Mouse (Mus musculus): ENCODE results near the gene Gm48551.

Gm48551 gene

DNA sequence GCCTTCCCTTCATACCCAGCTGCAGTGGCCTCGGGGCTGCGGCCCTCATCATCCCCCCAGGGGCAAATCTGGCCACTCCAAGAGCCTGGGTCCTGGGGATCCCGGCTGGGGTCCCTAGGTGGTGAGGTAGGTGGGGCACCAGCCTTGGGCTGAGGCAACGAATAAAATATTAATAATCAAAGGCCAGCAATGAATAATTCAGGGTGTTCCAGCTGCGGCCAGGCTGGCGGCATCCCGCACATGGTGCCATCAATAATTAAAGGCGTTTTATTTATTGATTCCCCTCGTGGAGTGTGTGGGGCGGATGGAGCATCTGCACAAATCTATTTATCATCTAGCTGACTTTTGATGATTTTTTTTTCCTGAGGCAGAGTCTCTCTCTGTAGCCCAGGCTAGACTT, 19.2 kb downstream of the Gm48551 start:
- DNase-seq (ENCODE audit: low read depth, low spot score), result no peak

DNA sequence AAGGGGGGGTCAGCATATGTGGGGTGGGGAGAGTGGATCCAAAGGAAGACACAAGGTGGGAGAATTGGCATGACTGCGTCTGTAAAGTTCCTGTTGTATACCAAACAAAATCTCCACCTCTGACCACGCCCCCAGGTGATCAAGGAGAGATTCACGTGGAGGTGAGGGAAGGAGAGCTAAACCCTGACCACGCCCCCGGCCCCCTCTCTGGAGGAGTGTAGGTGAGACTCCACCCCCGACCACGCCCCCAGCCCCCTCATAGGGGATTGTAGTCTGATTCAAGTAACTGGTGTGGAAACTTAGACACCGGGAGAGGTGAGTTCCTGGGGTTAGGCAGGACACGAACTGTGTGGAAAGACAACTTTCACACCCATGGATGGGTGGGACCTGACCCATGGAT, 19.8 kb downstream of the Gm48551 start:
- DNase-seq (ENCODE audit: low read depth, low spot score), result no peak

- DNase-seq (ENCODE audit: low read depth, low spot score), result no peak
Observed at GRCm38 (mm10) chr10:81404720-81405119, 20.5 kb downstream of the Gm48551 start.

DNA sequence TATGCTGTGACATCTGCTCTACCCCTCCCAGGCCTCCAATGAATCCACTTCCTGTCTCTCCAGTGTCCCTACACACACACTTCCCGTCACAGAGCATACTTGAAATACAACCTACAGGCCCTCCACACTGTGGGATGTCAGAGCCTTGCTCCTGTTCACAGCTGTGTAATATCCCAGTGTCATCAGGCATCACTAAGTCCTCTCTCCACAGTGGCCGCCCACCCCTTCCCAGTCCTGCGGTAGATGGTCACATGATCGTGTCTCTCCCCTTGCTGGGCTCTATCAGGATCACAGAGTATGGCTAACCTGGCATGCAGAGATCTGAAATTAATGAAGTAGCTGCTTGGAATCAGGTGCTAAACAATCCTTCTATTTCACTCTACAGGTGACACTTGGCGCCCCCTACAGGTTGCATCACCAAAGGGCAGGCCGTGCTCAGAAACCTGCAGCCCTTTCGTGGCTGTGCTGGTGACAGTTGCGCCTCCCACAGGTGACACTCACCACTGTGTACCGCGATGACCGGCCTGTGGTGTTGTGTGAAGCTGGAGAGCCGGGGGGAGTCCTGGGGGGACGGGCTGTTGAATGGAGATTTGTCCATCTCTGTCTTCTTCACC, 21.4 kb downstream of the Gm48551 start:
- DNase-seq (ENCODE audit: low read depth, low spot score), result peak; percentile 82

- DNase-seq (ENCODE audit: low read depth, low spot score), result no peak
Observed at GRCm38 (mm10) chr10:81406504-81407440, 22.5 kb downstream of the Gm48551 start.

DNA sequence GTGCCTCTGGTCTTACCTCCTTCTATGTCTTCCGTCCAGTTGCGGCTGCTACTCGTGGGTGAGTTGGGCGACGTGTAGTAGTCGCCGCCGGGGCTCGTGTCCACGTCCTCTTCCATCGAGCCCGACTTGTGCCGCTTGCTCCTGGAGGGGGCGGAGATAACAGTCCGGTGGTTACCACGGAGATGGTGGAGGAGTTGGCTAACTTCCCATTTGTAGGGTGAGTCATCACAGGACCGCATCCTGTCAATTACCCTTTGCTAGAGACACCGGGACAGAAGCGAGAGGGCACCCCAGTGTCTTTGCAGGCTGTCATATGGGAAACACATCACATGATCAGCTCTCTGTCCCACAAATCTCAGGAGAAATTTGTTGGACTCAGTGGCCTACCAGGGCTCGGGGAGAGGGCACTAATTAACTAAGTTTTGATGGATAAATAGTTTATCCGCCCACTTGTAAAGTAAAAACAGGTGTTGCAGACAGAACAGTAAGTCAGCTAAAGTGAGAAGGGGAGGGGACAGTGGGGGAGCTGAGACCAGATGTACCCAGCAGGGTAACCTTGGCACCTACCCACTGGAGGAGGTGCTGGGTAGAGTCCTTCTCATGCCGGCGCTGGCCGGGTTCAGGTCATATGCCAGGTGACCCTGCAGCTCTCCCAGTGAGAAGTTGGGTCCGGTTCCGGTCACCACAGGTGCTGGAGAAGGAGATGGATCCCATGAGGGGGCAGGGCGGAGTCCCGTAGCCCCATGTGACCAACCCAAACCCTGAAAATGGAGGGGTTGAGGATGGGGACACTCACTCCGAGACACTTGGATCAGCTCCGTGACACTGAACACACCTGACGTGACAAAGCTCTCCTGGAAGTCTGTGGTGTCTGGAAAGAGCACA, 23.5 kb downstream of the Gm48551 start:
- peak; percentile 97 for DNase-seq (ENCODE audit: low read depth, low spot score)

DNA sequence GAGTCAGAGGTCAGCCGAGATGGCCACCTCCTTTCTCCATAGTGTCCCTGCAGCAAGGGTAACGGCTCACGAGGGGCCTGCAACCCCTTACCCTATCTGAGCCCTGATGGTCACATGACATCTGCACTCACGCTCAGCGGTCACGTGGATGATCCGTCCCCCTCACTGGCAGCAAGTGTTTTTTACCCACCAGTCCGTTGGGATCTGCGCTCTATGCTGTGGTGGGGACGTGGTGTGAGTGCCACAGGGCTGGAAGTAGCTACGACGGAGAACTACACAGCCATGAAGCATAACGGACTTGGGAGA, 24.1 kb downstream of the Gm48551 start:
- no peak for DNase-seq (ENCODE audit: low read depth, low spot score)

- peak; percentile 83 for DNase-seq (ENCODE audit: low read depth, low spot score)
Observed at GRCm38 (mm10) chr10:81408871-81409291, 24.6 kb downstream of the Gm48551 start.

GRCm38 (mm10) chr10:81409330-81409729, 25.1 kb downstream of the Gm48551 start:
- DNase-seq (ENCODE audit: low read depth, low spot score), result no peak

DNA sequence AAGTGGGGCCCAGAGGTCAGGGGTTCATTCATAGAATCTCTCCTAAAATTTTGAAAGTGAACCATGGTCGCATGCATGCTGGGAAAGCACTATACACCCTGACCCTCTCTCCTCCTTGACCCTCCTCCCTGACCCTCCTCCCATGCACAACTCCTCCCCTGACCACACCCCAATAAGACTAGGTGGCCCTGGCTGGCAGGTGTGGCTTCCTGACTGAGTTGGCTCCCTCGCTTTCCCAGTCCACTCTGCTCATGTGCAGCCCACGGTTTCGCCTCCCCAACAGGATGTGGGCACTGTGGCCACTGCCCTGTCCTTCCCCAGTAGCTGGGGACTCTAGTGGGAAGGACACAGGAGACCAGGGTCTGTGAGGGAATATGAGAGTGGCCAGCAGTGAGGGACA, 26.1 kb downstream of the Gm48551 start:
- no peak for DNase-seq (ENCODE audit: low read depth, low spot score)

- DNase-seq (ENCODE audit: low read depth, low spot score), result no peak
Observed at GRCm38 (mm10) chr10:81410981-81411380, 26.7 kb downstream of the Gm48551 start.

- DNase-seq (ENCODE audit: low read depth, low spot score), result peak; percentile 93
Observed at GRCm38 (mm10) chr10:81411471-81412400, 27.5 kb downstream of the Gm48551 start.

DNA sequence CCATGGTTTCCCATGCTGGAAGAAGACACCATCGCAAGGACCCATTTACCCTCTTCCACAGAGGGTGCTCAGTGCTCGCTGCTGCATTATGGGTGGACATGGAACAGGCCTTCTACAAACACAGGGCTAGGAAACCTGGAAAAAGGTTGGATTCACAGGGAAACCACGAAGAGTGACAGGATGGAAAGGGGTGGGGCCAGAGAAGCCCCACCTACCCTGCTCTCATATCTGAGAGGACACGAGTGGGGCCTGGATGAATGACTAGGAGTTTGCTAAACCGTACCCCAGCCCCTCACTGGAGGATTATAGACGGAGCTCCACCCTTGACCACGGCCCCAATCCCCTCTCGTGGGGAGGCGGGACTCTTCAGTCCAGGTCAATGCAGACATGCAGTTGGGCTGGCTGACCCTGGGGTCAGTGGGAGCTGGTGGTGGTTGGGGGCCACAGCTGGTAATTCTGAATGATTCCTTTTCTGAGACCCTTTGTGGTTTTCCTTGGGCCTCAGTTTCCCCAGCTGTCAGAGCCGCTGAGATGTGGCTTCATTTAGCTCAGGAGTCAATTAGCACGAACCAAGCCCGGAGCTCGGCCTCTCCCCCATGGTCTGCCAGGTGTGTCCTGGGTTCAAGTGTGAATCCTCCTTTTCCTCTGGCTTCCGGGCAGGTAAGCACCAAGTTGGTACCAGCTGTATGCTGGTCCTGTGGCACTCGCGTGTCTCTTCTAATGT, 28.5 kb downstream of the Gm48551 start:
- peak; percentile 65 for DNase-seq (ENCODE audit: low read depth, low spot score)

DNA sequence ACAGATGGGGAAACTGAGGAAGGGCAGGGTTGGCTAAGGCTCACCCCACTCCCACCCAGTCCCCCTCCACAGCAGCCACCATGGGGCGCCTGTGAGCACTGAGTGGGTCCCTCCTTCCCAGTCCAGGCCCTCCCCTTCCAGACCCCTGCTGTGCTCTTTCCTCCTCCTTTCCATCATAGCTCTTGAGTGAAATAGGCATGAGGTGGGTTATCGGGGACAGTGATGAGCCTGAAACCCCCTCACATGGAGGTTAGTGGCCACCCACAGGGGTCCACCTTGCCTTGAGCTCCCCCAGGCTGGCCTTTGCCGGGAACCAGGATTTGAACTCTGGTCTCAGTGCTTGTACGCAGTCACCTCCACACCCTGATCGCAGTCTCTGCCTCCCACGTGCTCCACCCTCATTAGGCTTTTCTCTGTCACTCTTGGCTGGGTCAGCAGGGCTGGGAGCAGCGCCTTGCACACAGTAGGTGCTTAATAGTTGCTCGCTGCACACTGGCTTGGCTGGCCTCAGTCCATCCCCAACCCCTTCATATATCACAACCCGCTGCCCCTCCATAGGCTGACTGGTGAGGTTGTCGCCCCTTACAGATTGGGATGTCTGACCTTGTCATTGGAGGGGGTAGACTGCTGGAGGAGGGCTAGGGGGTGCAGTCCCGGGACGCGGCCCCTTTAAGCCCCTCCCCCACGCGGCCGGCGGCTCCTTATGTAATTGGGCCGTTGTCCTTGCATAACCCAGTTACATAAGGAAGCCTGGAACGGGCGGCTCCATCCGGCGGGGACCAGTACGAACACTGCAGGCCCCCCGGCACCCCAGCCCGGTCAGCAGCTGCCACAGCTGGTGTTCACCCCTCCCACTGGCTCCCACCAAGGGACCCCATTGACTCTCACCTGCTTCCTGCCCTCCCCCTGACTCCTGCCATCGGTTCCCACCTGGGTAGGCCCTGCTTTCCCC, 29.3 kb downstream of the Gm48551 start:
- DNase-seq (ENCODE audit: low read depth, low spot score), result peak; percentile 85

DNA sequence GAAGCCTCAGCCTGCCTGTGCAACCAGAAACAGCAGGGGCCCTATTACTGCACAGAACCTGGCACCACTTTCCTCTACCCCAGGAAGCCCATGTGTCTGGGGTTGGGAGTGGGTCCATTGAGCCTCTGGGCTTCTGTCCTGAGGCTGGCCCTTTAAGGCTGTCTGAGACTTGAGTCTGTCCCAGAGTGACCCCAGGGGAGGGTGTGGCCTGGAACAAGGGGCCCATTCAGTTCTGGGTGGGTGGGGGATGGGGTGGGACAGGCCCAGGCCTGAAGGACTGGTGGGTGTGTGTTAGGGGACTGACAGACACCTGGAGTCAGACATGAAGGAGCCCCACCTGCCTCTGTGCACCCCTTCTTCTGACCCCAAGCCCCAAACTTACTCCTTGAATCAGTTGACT, 30.4 kb downstream of the Gm48551 start:
- DNase-seq (ENCODE audit: low read depth, low spot score), result peak; percentile 84

DNA sequence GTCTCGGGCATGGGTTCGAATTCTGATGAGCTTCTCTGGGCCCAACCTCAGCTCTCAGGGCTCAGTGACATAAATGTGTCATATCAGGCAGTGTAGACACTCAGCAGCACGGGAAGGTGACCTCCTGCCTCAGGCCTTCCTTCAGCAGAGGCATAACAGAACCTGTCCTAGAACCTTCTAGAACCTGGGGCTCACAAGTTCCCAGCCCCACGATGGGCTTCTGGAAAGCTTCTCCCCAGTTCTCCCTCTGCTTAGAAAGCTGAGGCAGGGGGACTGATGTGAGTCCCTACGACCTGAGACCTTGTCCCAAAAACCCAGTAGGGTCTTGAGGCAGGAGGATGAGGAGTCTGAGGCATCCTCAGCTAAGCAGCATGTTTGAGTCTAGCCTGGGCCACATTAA, 30.9 kb downstream of the Gm48551 start:
- no peak for DNase-seq (ENCODE audit: low read depth, low spot score)

GRCm38 (mm10) chr10:81415549-81416310, 31.5 kb downstream of the Gm48551 start:
- peak; percentile 74 for DNase-seq (ENCODE audit: low read depth, low spot score)

GRCm38 (mm10) chr10:81416581-81417226, 32.4 kb downstream of the Gm48551 start:
- DNase-seq (ENCODE audit: low read depth, low spot score), result peak; percentile 97

Data from brain, adult 2 months (tissue).